Mouse (Mus musculus): Measurements from ENCODE around the gene Znrf2. TPM values are rescaled to one million over a fixed set of nuclear protein-coding genes. Genes with fewer than 3 reads are reported as not detected.

The Znrf2 gene
- polyA plus RNA-seq, 1 experiment from 2014 or later: 5.3 TPM

- Histone ChIP-seq H3K9ac (ENCODE audit: low read depth, low read length) (no peak overlapping the region), H3K4me3 (ENCODE audit: low read length) (no peak overlapping the region), H3K27ac (ENCODE audit: low read depth, low read length) (no peak overlapping the region), H3K4me2 (ENCODE audit: low read length) (no peak overlapping the region), H3K27me3 (replicated peaks; ENCODE audit: control insufficient read depth, insufficient read depth, low read length) (no peaks in the 10 kb centered on the region), H3K4me1 (ENCODE audit: control insufficient read depth, insufficient read depth, low read depth, low read length) (peaks cover 4% of the 10 kb centered on the region), H3K9me3 (ENCODE audit: control insufficient read depth, low read length) (no peaks in the 10 kb centered on the region), H3K36me3 (ENCODE audit: control insufficient read depth, insufficient read depth, low read length) (no peaks in the 10 kb centered on the region)
- ATAC-seq: no peak
- 87% methylated on average over 7 of the region's 7 CpGs for WGBS
Measured at GRCm38 (mm10) chr6:54830048-54830772, 13.5 kb downstream of the Znrf2 start.

GRCm38 (mm10) chr6:54831069-54831720 lies 14.5 kb downstream of the Znrf2 start:
- Histone ChIP-seq H3K4me3 (ENCODE audit: low read length) (no peak overlapping the region), H3K4me2 (ENCODE audit: low read length) (no peak overlapping the region), H3K27ac (ENCODE audit: low read depth, low read length) (no peak overlapping the region), H3K36me3 (ENCODE audit: control insufficient read depth, insufficient read depth, low read length) (no peaks in the 10 kb centered on the region), H3K27me3 (replicated peaks; ENCODE audit: control insufficient read depth, insufficient read depth, low read length) (no peaks in the 10 kb centered on the region), H3K4me1 (ENCODE audit: control insufficient read depth, insufficient read depth, low read depth, low read length) (peaks cover 4% of the 10 kb centered on the region), H3K9me3 (ENCODE audit: control insufficient read depth, low read length) (no peaks in the 10 kb centered on the region), H3K9ac (ENCODE audit: low read depth, low read length) (no peak overlapping the region)
- ATAC-seq: no peak
- whole genome bisulfite sequencing: 44% methylated on average over 8 of the region's 8 CpGs

GRCm38 (mm10) chr6:54833427-54833826 lies 16.7 kb downstream of the Znrf2 start:
- H3K4me3 ChIP-seq (ENCODE audit: low read length): no peak overlapping the region
- H3K4me1 ChIP-seq (ENCODE audit: control insufficient read depth, insufficient read depth, low read depth, low read length): peaks cover 4% of the 10 kb centered on the region
- H3K4me2 ChIP-seq (ENCODE audit: low read length): no peak overlapping the region
- no peaks in the 10 kb centered on the region for H3K9me3 ChIP-seq (ENCODE audit: control insufficient read depth, low read length)
- no peak for ATAC-seq
- no peak overlapping the region for H3K9ac ChIP-seq (ENCODE audit: low read depth, low read length)
- WGBS: 76% methylated on average over 2 of the region's 2 CpGs
- no peaks in the 10 kb centered on the region for H3K27me3 ChIP-seq (replicated peaks; ENCODE audit: control insufficient read depth, insufficient read depth, low read length)
- no peaks in the 10 kb centered on the region for H3K36me3 ChIP-seq (ENCODE audit: control insufficient read depth, insufficient read depth, low read length)
- H3K27ac ChIP-seq (ENCODE audit: low read depth, low read length): no peak overlapping the region

GRCm38 (mm10) chr6:54836666-54837065 lies 19.9 kb downstream of the Znrf2 start:
- no peaks in the 10 kb centered on the region for H3K4me1 ChIP-seq (ENCODE audit: control insufficient read depth, insufficient read depth, low read depth, low read length)
- no peak overlapping the region for H3K27ac ChIP-seq (ENCODE audit: low read depth, low read length)

GRCm38 (mm10) chr6:54841399-54841798 lies 24.7 kb downstream of the Znrf2 start:
- Histone ChIP-seq H3K9me3 (ENCODE audit: control insufficient read depth, low read length) (peaks cover 3% of the 10 kb centered on the region; the same call in 1 of the 2 replicates), H3K36me3 (ENCODE audit: control insufficient read depth, insufficient read depth, low read length) (no peaks in the 10 kb centered on the region), H3K9ac (ENCODE audit: low read depth, low read length) (no peak overlapping the region), H3K27me3 (replicated peaks; ENCODE audit: control insufficient read depth, insufficient read depth, low read length) (no peaks in the 10 kb centered on the region), H3K4me3 (ENCODE audit: low read length) (no peak overlapping the region), H3K4me1 (ENCODE audit: control insufficient read depth, insufficient read depth, low read depth, low read length) (no peaks in the 10 kb centered on the region), H3K4me2 (ENCODE audit: low read length) (no peak overlapping the region), H3K27ac (ENCODE audit: low read depth, low read length) (no peak overlapping the region)
- ATAC-seq: no peak

More at GRCm38 (mm10) chr6:54836666-54837065, 19.9 kb downstream of the Znrf2 start:
- Histone ChIP-seq H3K9ac (ENCODE audit: low read depth, low read length) (no peak overlapping the region), H3K4me2 (ENCODE audit: low read length) (no peak overlapping the region), H3K9me3 (ENCODE audit: control insufficient read depth, low read length) (peaks cover 3% of the 10 kb centered on the region; the same call in 1 of the 2 replicates), H3K27me3 (replicated peaks; ENCODE audit: control insufficient read depth, insufficient read depth, low read length) (no peaks in the 10 kb centered on the region), H3K36me3 (ENCODE audit: control insufficient read depth, insufficient read depth, low read length) (no peaks in the 10 kb centered on the region), H3K4me3 (ENCODE audit: low read length) (no peak overlapping the region)
- ATAC-seq: no peak

- no peaks in the 10 kb centered on the region for H3K36me3 ChIP-seq (ENCODE audit: control insufficient read depth, insufficient read depth, low read length)
- ATAC-seq: no peak
Measured at GRCm38 (mm10) chr6:54842041-54842440, 25.3 kb downstream of the Znrf2 start.

GRCm38 (mm10) chr6:54848546-54848945 lies 31.8 kb downstream of the Znrf2 start:
- no peak overlapping the region for H3K9ac ChIP-seq (ENCODE audit: low read depth, low read length)
- ATAC-seq: no peak
- no peak overlapping the region for H3K4me3 ChIP-seq (ENCODE audit: low read length)
- no peak overlapping the region for H3K4me2 ChIP-seq (ENCODE audit: low read length)
- 83% methylated on average over 3 of the region's 3 CpGs for WGBS
- H3K9me3 ChIP-seq (ENCODE audit: control insufficient read depth, low read length): no peaks in the 10 kb centered on the region
- H3K36me3 ChIP-seq (ENCODE audit: control insufficient read depth, insufficient read depth, low read length): no peaks in the 10 kb centered on the region
- peaks cover 8% of the 10 kb centered on the region for H3K4me1 ChIP-seq (ENCODE audit: control insufficient read depth, insufficient read depth, low read depth, low read length)
- H3K27me3 ChIP-seq (replicated peaks; ENCODE audit: control insufficient read depth, insufficient read depth, low read length): no peaks in the 10 kb centered on the region
- no peak overlapping the region for H3K27ac ChIP-seq (ENCODE audit: low read depth, low read length)

More at GRCm38 (mm10) chr6:54842041-54842440, 25.3 kb downstream of the Znrf2 start:
- Histone ChIP-seq H3K4me2 (ENCODE audit: low read length) (no peak overlapping the region), H3K27ac (ENCODE audit: low read depth, low read length) (no peak overlapping the region), H3K27me3 (replicated peaks; ENCODE audit: control insufficient read depth, insufficient read depth, low read length) (no peaks in the 10 kb centered on the region), H3K9me3 (ENCODE audit: control insufficient read depth, low read length) (peaks cover 3% of the 10 kb centered on the region; the same call in 1 of the 2 replicates), H3K4me1 (ENCODE audit: control insufficient read depth, insufficient read depth, low read depth, low read length) (no peaks in the 10 kb centered on the region), H3K4me3 (ENCODE audit: low read length) (no peak overlapping the region), H3K9ac (ENCODE audit: low read depth, low read length) (no peak overlapping the region)
- WGBS: 16% methylated on average over 1 of the region's 1 CpGs

GRCm38 (mm10) chr6:54849179-54850156 lies 32.8 kb downstream of the Znrf2 start:
- no peak for ATAC-seq
- 42% methylated on average over 4 of the region's 4 CpGs for WGBS

GRCm38 (mm10) chr6:54851778-54852177 lies 35.1 kb downstream of the Znrf2 start:
- H3K36me3 ChIP-seq (ENCODE audit: control insufficient read depth, insufficient read depth, low read length): no peaks in the 10 kb centered on the region
- H3K4me2 ChIP-seq (ENCODE audit: low read length): no peak overlapping the region
- peaks cover 8% of the 10 kb centered on the region for H3K4me1 ChIP-seq (ENCODE audit: control insufficient read depth, insufficient read depth, low read depth, low read length)
- WGBS: 58% methylated on average over 4 of the region's 4 CpGs
- peak overlapping the region; percentile 36; the same call in 1 of the 2 replicates for H3K27ac ChIP-seq (ENCODE audit: low read depth, low read length)
- no peak overlapping the region for H3K9ac ChIP-seq (ENCODE audit: low read depth, low read length)
- no peak overlapping the region for H3K4me3 ChIP-seq (ENCODE audit: low read length)
- no peaks in the 10 kb centered on the region for H3K9me3 ChIP-seq (ENCODE audit: control insufficient read depth, low read length)
- H3K27me3 ChIP-seq (replicated peaks; ENCODE audit: control insufficient read depth, insufficient read depth, low read length): no peaks in the 10 kb centered on the region
- no peak for ATAC-seq

More at GRCm38 (mm10) chr6:54849179-54850156, 32.8 kb downstream of the Znrf2 start:
- H3K4me3 ChIP-seq (ENCODE audit: low read length): no peak overlapping the region
- H3K36me3 ChIP-seq (ENCODE audit: control insufficient read depth, insufficient read depth, low read length): no peaks in the 10 kb centered on the region
- H3K27ac ChIP-seq (ENCODE audit: low read depth, low read length): no peak overlapping the region
- peaks cover 8% of the 10 kb centered on the region for H3K4me1 ChIP-seq (ENCODE audit: control insufficient read depth, insufficient read depth, low read depth, low read length)
- no peaks in the 10 kb centered on the region for H3K27me3 ChIP-seq (replicated peaks; ENCODE audit: control insufficient read depth, insufficient read depth, low read length)
- H3K9ac ChIP-seq (ENCODE audit: low read depth, low read length): no peak overlapping the region
- H3K9me3 ChIP-seq (ENCODE audit: control insufficient read depth, low read length): no peaks in the 10 kb centered on the region
- no peak overlapping the region for H3K4me2 ChIP-seq (ENCODE audit: low read length)

Data from hindbrain, embryonic 16.5 days (tissue).